Mouse (Mus musculus) forebrain, embryonic 15.5 days (tissue): ENCODE results near the gene Tdrd1. TPM values are rescaled to one million over a fixed set of nuclear protein-coding genes. Genes with fewer than 3 reads are reported as not detected.
"Not testable (repeated sequence)": the region's sequence is repeated elsewhere in the genome, so short reads cannot be mapped to it uniquely, and the experiment has no call there.

Experiments
- ATAC-seq: fragments of 200-750 bp; cut with Nextera tagmentation; replicated peaks from 2 replicates; pipeline ENCODE4 v1.8.0; 2017; ENCODE audit warnings: mild to moderate bottlenecking, moderate TSS enrichment, moderate library complexity
- H3K27ac ChIP-seq: fragments of 300-500 bp; sonication (generic); replicated peaks from 2 replicates; pipeline ENCODE4 v1.5.1; 2015; ENCODE audit warnings: mild to moderate bottlenecking, inconsistent platforms
- H3K27me3 ChIP-seq: fragments of 300-500 bp; sonication (generic); 2 replicates; pipeline ENCODE4 v1.6.1; 2015; ENCODE audit warnings: inconsistent platforms
- H3K36me3 ChIP-seq: fragments of 300-500 bp; sonication (generic); 2 replicates; pipeline ENCODE4 v1.6.1; 2015; ENCODE audit warnings: mild to moderate bottlenecking, inconsistent platforms
- H3K4me1 ChIP-seq: fragments of 300-500 bp; sonication (generic); 2 replicates; pipeline ENCODE4 v1.6.1; 2015; ENCODE audit warnings: inconsistent platforms
- H3K4me2 ChIP-seq: fragments of 300-500 bp; sonication (generic); replicated peaks from 2 replicates; pipeline ENCODE4 v1.6.1; 2015; ENCODE audit warnings: mild to moderate bottlenecking, inconsistent platforms
- H3K4me3 ChIP-seq: fragments of 300-500 bp; sonication (generic); 2 replicates; pipeline ENCODE4 v1.5.1; 2015; ENCODE audit warnings: mild to moderate bottlenecking, inconsistent platforms
- H3K9ac ChIP-seq: fragments of 300-500 bp; sonication (generic); replicated peaks from 2 replicates; pipeline ENCODE4 v1.6.1; 2015; ENCODE audit warnings: mild to moderate bottlenecking, inconsistent platforms
- H3K9me3 ChIP-seq: fragments of 300-500 bp; sonication (generic); 2 replicates; pipeline ENCODE4 v1.6.1; 2016; ENCODE audit warnings: inconsistent platforms
- WGBS: fragments of 180-500 bp; shearing (Covaris S2); methylation state at CpG from one replicate; pipeline ENCODE4 v1.1.7; 2015; ENCODE audit warnings: mixed read lengths; 5-methylcytosine and 5-hydroxymethylcytosine counted together
- polyA plus RNA-seq: library from polyadenylated mRNA; unstranded; fragments of >200 nt; fragmentation: Nextera tagmentation; extraction: Ambion mirVana; gene quantifications from 2 replicates; pipeline ENCODE4 v1.2.1, GENCODE M21; 2015

Tdrd1 gene
- 0.73 and 0.75 TPM in 2 replicates for polyA plus RNA-seq

DNA sequence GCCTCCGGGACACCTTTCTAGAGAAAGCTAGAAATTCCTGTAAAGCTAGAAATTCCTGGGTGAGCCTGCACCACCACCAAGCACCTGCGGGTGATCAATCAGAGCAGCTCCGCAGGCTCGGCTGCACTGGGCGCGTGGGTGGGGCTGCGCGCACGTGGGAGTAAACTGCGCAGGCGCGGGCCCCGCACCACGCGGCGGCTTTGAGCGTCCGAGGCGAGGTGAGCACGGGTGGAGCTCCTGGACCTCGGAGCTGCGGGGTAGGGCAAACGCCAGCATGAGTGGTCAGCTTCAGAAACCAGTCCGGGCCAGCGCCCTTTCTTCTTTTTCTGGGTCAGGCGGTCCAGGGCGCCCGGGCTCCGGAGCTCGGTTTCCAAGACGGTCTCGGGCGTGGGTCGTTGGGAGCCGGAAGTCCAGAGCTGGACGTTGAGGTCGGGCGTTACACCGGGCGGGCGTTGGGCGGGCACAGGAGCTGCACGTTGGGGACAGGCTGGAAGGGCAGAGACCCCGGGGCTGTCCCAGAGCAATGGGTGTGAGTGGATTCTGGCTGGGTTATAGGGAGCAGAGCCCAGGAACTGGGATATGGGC, at the start of gene Tdrd1:
TSS of gene Tdrd1 (plus strand) at position 163 of the 585 bp plus-strand sequence.
- Histone ChIP-seq H3K4me3 (peak within 1 kb of the TSS; percentile 12; the same call in 1 of the 2 replicates), H3K4me2 (peak within 1 kb of the TSS; percentile 20; the same call in 1 of the 2 replicates), H3K9ac (no peak within 1 kb of the TSS), H3K36me3 (no peaks in the 10 kb centered on the region), H3K27me3 (no peaks in the 10 kb centered on the region), H3K27ac (no peak within 1 kb of the TSS), H3K9me3 (no peaks in the 10 kb centered on the region), H3K4me1 (peaks cover 5% of the 10 kb centered on the region)
- ATAC-seq = no peak
- 72% methylated on average over 44 of the region's 44 CpGs for WGBS

DNA sequence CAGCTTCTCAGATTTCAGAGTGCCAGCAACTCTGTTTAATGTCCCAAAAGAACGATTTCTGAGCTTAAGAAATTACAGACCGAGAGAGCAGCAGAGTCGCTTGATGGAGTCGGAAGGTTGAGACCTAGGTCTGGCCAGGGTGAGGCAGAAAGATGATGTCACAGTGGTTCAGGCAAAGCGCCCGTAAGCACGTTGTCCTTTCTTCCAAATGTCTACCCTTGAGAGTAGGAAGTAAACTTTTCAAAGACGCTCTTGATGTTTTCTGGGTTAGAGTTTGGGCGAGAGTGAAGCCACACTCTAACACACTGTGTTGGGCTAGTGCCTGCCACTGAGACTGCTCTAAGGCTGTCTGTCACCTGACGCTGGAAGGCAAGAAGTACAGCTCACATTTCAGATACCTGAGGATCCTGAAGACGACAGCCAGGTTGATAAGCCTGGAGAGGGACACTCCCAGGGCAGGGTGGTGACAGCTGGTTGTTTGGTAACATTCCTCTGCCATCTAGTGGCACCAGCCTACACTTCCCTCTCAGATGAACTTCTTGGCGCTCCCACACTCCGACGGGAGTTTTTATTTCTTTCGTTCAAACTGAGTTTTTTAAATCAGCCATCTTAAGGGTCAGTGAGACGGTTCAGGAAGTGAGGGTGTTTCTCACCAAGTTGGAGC, 49.2 kb upstream of the Tdrd1 start:
- WGBS = 45% methylated on average over 16 of the region's 16 CpGs
- H3K4me2 ChIP-seq = no peak overlapping the region
- H3K4me3 ChIP-seq = no peak overlapping the region
- H3K27ac ChIP-seq = no peak overlapping the region
- H3K36me3 ChIP-seq = no peaks in the 10 kb centered on the region
- peaks cover 16% of the 10 kb centered on the region; the same call in 1 of the 2 replicates for H3K27me3 ChIP-seq
- no peaks in the 10 kb centered on the region for H3K9me3 ChIP-seq
- ATAC-seq = 0 out of 2 replicates have a peak, but pooled peaks have one; percentile 47
- H3K4me1 ChIP-seq = peaks cover 31% of the 10 kb centered on the region
- H3K9ac ChIP-seq = no peak overlapping the region

DNA sequence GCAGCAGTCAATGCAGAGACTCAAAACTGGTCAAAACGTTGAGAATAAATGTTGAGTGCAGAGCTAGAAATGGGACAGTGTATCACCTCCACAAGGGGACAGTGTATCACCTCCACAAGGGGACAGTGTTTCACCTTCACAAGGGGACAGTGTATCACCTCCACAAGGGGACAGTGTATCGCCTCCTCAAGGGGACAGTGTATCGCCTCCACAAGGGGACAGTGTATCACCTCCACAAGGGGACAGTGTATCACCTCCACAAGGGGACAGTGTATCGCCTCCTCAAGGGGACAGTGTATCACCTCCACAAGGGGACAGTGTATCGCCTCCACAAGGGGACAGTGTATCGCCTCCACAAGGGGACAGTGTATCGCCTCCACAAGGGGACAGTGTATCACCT, 47.5 kb upstream of the Tdrd1 start:
- not testable (repeated sequence) for H3K36me3 ChIP-seq, H3K4me3 ChIP-seq, ATAC-seq, H3K9me3 ChIP-seq, H3K4me2 ChIP-seq, H3K9ac ChIP-seq, H3K27ac ChIP-seq
- H3K4me1 ChIP-seq = peaks cover 28% of the 10 kb centered on the region
- H3K27me3 ChIP-seq = peaks cover 16% of the 10 kb centered on the region; the same call in 1 of the 2 replicates
- WGBS = 94% methylated on average over 7 of the region's 7 CpGs

DNA sequence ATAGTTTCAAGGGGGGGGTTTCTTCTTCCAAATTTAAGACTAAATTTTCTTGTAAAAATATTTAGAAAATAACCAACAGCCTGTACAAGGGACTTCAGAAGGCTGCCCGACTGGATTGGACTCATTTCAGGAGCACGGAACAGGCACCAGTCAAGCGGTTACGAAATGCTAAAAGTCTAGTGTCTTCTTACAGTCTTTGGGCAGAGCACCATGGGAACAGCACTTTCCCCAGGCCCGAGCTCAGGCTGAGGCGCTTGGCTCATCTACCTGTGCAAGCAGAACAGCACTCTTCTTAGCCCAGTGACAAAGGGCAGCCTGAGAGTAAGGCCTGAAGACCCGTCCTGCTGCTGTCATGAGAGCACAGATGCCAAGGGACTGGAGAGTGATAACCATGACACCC, 38.1 kb upstream of the Tdrd1 start:
- H3K9me3 ChIP-seq = no peaks in the 10 kb centered on the region
- no peak overlapping the region for H3K4me3 ChIP-seq
- H3K36me3 ChIP-seq = peaks cover 28% of the 10 kb centered on the region
- H3K4me2 ChIP-seq = no peak overlapping the region
- H3K27ac ChIP-seq = no peak overlapping the region
- no peak for ATAC-seq
- 85% methylated on average over 7 of the region's 7 CpGs for WGBS
- no peaks in the 10 kb centered on the region for H3K4me1 ChIP-seq
- H3K27me3 ChIP-seq = no peaks in the 10 kb centered on the region
- H3K9ac ChIP-seq = no peak overlapping the region

DNA sequence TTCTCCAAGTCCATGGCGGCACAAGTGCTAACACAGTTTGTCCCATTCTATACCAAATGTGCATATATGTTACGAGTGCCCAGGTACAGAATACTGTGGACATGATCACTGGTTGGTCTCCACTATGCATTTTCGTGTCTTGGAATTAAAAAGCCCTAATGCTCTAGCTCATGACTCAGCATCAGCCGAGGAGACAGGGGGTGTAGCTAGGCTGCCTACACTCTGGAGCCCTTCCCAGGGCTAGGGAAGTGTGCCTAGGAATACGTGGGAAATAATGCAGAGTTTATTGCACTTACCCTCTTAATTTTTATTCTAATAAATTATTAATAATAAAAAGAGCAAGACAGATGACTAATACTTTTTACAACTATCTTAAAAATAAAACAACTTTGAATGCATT, 37.1 kb upstream of the Tdrd1 start:
- Histone ChIP-seq H3K36me3 (peaks cover 36% of the 10 kb centered on the region), H3K4me2 (no peak overlapping the region), H3K4me1 (no peaks in the 10 kb centered on the region), H3K4me3 (no peak overlapping the region), H3K9ac (no peak overlapping the region), H3K9me3 (no peaks in the 10 kb centered on the region), H3K27me3 (no peaks in the 10 kb centered on the region), H3K27ac (no peak overlapping the region)
- WGBS = 94% methylated on average over 5 of the region's 5 CpGs
- ATAC-seq = no peak

DNA sequence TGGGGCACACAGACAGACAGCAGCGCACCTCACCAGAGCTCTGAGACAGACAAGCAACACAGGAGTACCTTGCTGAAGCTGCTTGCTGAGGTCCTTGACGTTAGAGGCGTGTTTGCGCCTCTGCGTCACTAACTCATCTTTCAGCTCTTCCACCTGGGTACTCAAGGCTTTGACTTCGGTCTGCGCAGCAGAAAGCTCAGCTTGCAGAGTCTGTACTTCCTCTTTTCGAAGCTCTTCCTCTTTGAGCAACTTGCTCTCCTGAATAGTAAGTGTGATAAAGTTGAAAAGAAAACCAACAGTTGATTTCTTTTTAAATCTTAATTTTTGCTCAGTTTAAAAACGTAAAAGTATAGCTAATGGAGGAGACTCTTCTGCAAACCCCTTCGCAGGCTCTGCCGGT, 28.6 kb upstream of the Tdrd1 start:
- Histone ChIP-seq H3K4me1 (no peaks in the 10 kb centered on the region), H3K27me3 (no peaks in the 10 kb centered on the region), H3K36me3 (peaks cover 78% of the 10 kb centered on the region), H3K9ac (no peak overlapping the region), H3K4me2 (no peak overlapping the region), H3K4me3 (no peak overlapping the region), H3K27ac (no peak overlapping the region), H3K9me3 (no peaks in the 10 kb centered on the region)
- 97% methylated on average over 11 of the region's 11 CpGs for WGBS
- no peak for ATAC-seq

DNA sequence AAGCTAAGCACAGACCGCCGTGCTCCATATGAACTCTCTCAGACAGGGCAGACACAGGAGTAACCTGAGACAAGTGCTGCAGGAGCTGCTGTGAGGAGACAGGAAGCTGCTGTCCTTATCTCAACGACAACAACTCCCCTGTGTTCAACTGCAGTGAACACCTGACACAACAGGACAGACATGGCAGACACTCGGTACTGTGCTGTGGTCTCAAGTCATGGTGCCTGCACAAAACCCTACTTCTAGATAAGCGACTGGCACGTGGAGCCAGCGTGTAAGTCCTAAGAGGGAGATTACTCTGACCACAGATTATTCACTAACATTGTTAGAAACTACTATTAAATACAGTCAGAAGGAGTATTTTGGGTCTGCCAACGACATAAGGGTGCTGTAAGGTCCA, 25.8 kb upstream of the Tdrd1 start:
- no peak overlapping the region for H3K27ac ChIP-seq
- WGBS = 93% methylated on average over 8 of the region's 8 CpGs
- no peak overlapping the region for H3K9ac ChIP-seq
- no peak overlapping the region for H3K4me2 ChIP-seq
- no peaks in the 10 kb centered on the region for H3K4me1 ChIP-seq
- H3K27me3 ChIP-seq = no peaks in the 10 kb centered on the region
- no peak overlapping the region for H3K4me3 ChIP-seq
- H3K9me3 ChIP-seq = no peaks in the 10 kb centered on the region
- peaks cover 61% of the 10 kb centered on the region for H3K36me3 ChIP-seq
- ATAC-seq = no peak

DNA sequence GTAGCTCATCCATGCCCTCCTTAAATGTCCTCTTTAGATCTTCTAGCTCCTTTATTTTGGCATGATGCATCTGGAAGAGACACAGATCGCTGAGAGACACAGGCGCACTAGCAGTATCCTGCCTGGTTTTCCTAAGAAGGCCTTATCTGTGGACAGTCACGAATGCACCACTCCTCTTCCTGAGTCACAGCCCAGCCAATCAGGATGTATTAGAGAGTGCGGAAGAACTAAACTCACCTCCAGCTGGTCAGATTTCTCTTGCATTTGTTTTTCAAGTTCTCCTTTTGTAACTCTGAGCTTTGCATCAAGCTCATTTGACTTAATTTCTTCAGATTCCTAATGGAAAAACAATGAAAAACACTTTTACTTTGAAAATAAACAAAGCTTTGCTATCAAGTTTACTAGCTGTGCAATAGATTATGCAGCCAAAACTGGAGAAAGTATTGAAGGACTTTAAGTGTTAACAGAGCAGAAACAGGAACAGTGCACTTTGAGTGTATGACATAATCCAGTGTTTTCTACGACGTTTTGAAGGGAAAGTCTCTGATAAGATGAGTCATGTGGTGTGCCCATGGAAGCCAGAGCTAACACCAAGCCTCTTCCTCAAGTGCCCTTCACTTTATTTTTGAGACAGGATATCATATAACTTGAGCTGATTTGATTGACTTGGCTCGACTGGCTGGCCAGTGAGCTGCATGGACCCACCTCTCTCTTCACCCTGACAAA, 24.9 kb upstream of the Tdrd1 start:
- 87% methylated on average over 7 of the region's 7 CpGs for WGBS
- no peaks in the 10 kb centered on the region for H3K27me3 ChIP-seq
- no peak overlapping the region for H3K27ac ChIP-seq
- no peak overlapping the region for H3K4me2 ChIP-seq
- peaks cover 59% of the 10 kb centered on the region for H3K36me3 ChIP-seq
- no peak overlapping the region for H3K9ac ChIP-seq
- no peak for ATAC-seq
- H3K4me3 ChIP-seq = no peak overlapping the region
- H3K4me1 ChIP-seq = no peaks in the 10 kb centered on the region
- H3K9me3 ChIP-seq = no peaks in the 10 kb centered on the region

DNA sequence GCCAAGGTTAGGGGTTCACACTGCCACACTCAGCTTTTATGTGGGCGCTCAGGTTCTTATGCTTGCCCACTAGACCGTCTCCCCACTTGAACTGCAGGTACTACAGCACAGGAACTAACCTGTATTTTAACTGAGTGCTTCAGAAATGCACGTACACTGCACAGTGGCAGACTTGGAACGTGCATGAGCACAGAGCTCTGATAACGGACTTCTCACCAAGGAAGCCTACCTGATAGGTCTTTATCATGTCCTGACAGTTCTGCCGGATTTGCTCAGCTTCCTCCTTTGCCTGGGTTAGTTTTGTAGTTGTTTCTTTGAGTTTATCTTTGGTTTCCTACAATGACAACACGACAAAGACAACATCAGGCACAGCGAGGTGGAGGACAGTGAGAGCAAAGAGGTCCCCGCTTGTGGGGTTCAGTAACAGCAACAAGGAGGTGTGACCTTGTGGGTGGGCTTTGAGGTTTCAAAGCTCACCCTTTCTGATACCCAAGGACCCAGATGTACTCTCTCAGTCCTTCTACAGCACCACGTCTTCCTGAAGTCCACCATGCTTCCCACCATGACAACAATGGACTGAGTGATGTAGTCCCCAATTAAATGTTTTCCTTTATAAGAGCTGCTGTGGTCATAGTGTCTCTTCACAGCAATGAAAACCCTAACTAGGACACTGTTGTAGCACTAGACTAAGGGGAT, 24.2 kb upstream of the Tdrd1 start:
- Histone ChIP-seq H3K9me3 (no peaks in the 10 kb centered on the region), H3K27ac (no peak overlapping the region), H3K4me1 (no peaks in the 10 kb centered on the region), H3K9ac (no peak overlapping the region), H3K4me2 (no peak overlapping the region), H3K36me3 (peaks cover 59% of the 10 kb centered on the region), H3K4me3 (no peak overlapping the region), H3K27me3 (no peaks in the 10 kb centered on the region)
- WGBS = 90% methylated on average over 10 of the region's 10 CpGs
- ATAC-seq = no peak

DNA sequence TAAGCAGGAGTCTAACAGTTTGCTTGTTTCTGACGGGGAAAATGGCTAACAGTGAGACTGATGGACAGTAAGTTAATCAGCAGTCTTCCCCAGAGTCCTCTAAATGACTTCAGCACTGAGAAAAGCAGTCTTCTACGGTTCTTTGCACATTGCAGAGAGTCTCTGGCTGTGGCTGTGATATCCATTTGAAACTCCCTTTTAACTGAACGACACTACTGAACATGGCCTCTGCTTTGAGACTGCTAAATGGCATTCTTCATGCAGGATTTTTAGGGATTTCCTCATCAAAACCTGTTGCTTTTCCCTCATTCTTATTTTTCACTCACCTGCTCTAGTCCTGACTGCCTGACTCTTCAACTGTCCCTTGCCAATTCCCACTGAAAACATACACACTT, 23.7 kb upstream of the Tdrd1 start:
- WGBS = 63% methylated on average over 3 of the region's 3 CpGs
- H3K9me3 ChIP-seq = no peaks in the 10 kb centered on the region
- H3K4me1 ChIP-seq = no peaks in the 10 kb centered on the region
- H3K4me3 ChIP-seq = no peak overlapping the region
- H3K4me2 ChIP-seq = no peak overlapping the region
- no peak overlapping the region for H3K27ac ChIP-seq
- no peak for ATAC-seq
- no peak overlapping the region for H3K9ac ChIP-seq
- peaks cover 62% of the 10 kb centered on the region for H3K36me3 ChIP-seq
- no peaks in the 10 kb centered on the region for H3K27me3 ChIP-seq

DNA sequence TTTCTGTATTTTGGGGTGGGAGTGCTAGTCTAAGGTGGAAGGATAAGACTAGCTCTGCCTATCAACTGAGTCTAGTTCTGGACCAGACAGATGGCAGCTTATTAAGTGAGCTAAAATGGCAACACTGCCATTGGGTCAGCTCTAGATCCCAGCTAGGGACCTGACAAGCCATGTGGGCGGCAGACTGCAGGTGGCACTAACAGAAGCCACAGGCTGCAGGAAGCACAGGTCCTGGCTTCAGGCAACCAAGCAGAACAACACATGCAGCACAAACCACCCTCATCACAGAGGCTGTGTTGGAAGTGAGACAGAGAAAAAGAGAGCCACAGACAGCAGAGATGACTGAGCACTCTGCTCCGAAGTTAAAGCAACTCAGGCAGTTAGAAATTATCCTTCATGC, 20.6 kb upstream of the Tdrd1 start:
- no peak overlapping the region for H3K4me3 ChIP-seq
- 88% methylated on average over 2 of the region's 2 CpGs for WGBS
- peaks cover 60% of the 10 kb centered on the region for H3K36me3 ChIP-seq

DNA sequence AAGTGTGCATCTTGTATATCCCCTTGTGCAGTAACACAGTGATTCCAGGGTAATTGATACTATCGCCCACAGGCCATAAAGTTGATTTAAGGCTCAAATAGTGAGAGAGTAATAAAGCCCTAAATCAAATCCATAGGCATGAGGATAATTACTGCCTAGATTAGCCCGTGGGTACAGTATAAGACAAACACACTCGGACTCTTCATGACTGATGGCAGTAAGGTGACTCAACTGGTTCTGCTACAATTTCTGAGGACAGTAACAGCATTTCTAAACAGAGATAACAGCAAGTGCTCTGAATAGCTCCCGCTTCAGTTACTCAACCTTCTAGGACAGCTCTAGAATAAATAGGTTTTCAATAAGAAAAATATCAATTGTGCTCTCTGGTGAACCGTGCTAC, 18.9 kb upstream of the Tdrd1 start:
- H3K36me3 ChIP-seq = peaks cover 45% of the 10 kb centered on the region
- no peak overlapping the region for H3K4me2 ChIP-seq
- no peak overlapping the region for H3K4me3 ChIP-seq
- no peak for ATAC-seq
- no peak overlapping the region for H3K27ac ChIP-seq
- no peak overlapping the region for H3K9ac ChIP-seq
- 93% methylated on average over 5 of the region's 5 CpGs for WGBS
- no peaks in the 10 kb centered on the region for H3K9me3 ChIP-seq
- H3K27me3 ChIP-seq = no peaks in the 10 kb centered on the region
- no peaks in the 10 kb centered on the region for H3K4me1 ChIP-seq

More for the DNA sequence above, 20.6 kb upstream of the Tdrd1 start:
- Histone ChIP-seq H3K4me2 (no peak overlapping the region), H3K4me1 (no peaks in the 10 kb centered on the region), H3K27ac (no peak overlapping the region), H3K9me3 (no peaks in the 10 kb centered on the region), H3K9ac (no peak overlapping the region), H3K27me3 (no peaks in the 10 kb centered on the region)
- ATAC-seq = no peak
